Mouse (Mus musculus) thymus, postnatal 36 days (tissue): ENCODE data around the gene Pfkm.

Source experiments
- DNase-seq, 2 experiments: peaks; one replicate each; pipeline ENCODE4 v3.0.0; 2022; ENCODE audit warnings: mixed read lengths in 2 of 2

Gene Pfkm

DNA sequence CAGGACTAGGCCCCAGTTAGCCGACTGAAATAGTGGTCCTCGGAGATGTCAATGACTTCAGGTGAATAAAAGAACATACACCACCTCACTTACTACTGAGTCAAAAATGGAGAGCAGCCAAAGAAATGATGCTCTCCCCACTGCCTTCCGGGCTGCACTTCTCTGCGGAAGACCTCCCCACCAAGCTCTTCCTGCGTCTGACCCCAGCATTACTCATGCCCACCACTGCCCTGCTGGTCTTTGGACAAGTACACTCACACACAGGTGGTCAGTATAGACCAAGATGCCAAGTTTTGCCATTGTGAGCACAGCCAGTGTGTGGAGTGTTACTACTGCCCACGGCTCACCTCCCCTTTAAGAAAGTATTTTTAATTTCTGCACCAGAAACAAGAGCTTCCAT, 10.0 kb downstream of the Pfkm start:
- no peak for DNase-seq

DNA sequence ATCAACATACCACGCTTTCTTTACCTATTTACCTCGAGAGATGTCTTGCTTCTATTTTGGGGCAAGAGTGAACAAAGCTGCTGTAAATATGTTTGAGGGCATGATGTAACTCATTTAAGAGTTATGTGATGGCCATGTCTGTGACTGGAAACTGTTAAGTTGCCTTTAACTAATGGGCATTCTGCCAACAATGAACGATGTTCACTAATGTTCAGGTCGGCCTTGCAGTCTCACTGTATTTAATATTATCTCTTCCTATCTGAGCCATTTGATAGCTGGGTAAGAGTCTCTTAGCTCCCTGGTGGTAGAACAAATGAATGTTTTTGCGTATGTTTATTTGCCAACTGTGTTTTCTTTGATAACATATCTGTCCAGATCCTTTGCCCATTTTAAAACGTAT, 14.1 kb downstream of the Pfkm start:
- no peak for DNase-seq

DNA sequence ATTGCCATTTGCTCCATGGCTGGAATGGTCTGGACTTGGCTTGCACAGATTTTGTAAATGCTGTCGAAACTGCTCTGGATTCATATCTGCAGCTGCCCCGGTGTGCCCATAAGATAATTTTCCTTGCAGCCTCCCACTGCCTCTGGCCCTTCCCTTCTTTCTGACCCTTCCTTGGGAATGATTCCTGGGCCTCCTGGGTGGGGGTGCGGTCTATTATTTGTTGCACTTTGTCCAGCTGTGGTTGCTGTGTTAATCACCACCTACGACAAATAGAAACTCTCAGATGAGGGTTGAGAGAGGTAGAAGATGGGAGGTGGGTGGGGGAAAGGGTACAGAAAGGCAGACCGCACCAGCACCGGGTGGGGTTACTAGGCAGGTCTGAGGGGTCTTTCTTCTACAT, 14.8 kb downstream of the Pfkm start:
- no peak for DNase-seq

DNA sequence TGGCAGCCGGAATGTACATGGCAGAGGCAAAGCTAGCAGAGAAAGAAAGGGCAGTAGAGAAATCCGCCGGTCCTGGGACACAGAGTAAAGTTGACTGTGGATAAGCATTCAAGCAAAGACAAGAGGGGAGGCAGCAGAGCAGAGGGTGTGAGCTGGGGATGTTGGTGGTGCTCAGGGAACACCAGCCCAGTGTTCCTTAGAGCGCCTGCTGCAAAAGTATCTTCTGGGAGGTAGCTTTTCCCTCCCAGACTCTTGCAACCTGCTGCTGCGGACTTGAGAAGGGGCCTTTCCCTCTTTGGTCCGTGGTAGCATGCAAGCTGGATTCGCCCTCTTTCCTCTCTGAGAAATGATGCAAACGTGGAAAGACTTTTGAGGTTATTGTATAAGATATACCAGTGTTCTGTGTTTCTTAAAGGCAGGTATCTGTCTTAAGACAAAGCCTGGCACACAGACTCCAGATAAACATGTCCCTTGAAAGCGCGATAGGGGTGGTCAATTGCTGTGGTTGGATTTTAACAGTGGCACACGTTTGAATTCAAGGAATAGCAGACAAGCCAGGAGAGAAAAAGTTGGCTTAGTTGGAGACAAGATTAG, 15.4 kb downstream of the Pfkm start:
- no peak for DNase-seq

DNA sequence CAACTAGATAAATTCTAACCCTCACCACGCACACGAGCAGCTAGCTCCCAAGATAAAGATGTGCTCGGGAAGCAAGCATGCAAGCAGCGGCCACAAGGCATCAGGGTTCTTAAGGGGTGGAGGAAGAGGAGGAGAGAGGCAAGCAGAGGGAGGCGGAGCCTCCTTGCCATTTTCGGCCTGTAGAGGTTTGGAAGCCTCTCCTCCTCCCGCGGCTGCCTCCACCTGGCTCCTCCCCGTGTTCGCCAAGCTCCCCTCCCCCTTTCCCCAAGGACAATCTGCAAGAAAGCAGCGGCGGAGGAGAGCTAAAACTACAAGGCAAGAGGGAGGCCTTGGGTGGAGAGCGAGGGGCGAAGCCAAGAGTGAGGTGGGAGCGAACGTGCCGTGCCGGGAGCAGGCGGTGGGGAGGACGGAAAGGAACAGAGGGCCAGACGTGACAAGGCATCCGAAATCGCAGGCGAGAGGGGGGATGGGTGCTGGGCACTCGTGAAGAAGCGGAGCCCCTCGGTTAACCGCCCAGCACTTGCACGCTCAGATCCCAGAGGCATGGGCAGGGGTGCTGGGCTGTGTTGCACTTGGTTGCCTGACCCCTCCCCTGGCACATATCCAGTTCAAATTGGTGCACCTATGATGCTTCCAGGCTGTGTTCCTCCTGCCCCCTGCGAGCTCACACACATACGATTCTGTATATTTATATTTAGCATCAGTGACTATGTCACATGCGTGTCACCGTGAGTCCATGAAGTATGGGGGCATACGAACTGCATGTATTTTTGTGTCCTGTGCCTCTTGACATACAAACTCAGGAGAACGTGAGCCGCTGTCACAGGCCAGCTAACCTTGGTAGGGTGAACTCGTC, 16.1 kb downstream of the Pfkm start:
- peak; percentile 77 to 84 for DNase-seq

DNA sequence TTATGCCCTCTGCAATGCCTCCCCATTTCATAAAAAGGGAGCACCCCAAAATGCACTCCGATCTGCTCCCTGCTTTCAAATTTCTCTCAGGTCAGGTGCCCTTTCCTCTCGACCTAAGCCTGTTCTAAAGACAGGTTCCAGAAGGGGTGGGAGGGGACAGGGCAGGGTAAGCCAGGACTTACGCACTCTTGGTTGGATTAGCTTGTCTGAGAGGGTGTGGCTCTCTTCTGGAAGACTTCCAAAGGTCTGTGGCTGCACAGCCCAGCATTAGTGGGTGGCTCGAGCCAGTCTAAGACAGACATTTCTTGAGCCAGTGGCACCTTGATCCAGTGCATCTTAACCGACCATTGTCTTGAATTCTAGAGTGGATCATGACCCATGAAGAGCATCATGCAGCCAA, 19.4 kb downstream of the Pfkm start:
- no peak for DNase-seq

DNA sequence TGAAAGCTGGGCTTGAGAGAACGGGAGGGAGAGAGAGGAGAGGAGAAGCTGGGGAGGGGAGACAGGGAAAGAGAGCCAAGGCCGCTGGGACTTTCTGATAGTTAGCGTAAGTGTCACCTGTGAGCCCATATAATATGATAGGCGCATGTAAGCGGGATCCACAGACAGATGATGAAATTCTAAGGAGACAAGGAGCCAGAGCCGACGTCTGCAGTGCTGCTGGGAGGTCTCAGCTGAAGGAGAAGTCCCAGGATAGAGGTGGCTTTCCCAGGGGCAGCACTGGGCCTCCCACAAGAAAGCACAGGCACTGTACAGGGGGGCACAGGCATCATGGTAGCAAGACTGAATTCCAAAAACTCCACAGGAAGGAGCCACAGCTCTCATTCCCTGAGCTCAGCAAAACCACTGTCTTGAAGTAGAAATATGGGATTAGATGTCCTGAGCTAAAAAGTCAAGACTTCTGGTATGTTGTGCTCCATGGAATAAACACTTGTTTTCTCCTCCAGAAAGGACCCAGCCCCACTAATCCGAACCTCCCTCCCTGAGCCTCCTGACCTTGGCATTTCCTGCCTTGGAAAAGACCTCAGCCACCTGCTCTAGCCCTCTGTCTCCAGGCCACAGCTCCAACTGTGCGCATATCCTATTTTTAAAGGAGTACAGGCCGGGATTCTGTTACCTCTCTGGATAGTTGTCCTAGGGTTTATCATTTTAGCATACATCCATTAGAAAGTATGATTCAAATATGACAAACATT, 21.9 kb downstream of the Pfkm start:
- no peak for DNase-seq

DNA sequence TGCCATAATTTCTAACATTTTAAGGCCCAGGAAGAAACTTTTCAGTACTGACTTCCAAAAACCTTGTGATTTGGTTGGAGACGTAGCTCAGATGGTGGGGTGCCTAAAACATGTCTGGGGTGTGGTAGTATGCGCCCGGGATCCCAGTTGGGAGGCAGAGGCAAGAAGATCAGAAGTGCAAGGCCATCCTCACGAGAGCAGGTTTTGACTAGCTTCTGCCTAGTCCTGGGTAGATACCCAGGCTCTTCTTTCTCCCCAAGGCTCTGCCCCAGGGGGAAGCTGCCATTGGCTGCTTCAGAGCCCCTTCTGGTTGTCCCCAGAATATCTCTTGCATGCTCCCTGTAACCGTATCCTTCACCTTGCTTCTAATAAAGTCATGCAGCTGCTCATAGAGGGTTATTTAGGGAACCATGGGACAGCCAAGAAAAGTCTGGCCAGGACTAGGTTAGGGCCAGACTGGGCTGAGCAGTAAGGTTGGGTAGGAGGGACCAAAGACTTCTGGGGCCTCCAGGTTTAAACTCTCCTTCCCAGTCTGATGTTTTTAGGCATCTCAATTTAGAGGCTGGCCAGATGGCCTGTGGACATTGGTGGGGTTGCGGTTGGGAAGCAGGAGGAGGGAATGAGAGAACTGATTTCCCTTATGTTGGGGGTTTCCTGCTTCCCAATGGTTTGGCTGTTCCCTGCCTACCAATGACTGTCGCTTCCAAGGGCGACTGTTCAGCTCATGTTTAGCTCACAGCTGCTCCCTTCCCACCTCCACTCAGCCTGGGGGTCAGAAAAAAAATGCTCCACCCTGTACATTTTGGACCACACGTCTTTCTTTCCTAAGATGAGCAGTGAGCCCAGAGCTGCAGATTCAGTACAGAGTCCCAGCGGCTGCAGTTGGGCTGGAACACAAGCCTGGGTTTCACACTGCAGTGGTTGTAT, 22.7 kb downstream of the Pfkm start:
- DNase-seq = no peak

DNA sequence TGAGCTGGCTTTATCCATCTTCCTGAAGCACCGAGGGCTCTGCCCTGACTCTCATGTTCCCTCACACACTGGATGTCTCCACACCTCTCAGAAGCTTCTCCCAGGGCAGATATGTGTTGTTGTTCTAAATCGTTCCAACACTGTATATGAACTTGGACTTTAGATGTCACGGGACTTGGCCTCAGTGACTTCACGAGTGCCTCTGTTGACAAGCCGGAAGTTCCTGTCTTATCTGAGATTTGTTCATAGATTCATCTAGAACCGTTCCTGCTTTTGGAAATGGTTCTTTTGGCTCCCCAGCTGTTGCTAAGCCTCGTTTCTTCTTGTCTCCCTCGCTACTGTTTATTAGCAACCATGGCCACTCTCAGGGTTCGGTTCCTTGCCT, 23.4 kb downstream of the Pfkm start:
- DNase-seq = no peak

DNA sequence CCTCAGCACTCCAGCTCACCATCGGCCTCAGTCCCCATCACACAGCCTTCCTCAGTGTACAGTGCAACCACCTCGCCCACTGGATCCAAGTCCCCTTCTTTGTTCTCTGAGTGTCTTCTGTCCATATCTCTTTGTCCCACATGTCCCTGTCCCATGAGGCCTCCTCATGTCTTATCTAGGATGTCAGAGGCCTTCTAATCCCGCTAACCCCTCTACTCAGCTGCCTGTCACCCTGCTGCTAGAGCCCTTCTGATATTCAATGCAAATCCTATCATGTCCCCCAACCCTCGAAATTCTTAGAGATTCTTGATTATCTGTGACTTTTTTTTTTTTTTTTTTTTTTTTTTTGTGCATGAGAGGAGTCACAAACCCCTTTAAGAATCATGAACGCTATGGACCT, 23.9 kb downstream of the Pfkm start:
- no peak for DNase-seq

DNA sequence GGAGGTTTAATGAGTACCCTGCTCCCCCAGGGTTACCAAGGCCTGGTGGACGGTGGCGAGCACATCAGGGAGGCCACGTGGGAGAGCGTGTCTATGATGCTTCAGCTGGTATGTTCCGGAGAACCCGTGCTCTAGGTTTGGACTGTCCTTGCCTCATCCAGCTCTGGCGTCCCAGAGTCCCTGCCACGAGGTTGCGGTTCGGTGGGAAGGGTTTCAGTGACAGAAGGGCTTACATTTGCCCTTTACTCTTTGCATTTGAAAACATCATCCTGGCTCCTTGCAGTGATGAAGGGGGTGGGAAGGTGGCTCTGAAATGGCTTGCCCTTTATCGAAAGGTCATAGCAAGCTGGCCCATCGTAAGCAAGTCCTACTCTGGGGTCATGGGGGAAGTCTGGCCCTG, 27.0 kb downstream of the Pfkm start:
- DNase-seq = no peak

DNA sequence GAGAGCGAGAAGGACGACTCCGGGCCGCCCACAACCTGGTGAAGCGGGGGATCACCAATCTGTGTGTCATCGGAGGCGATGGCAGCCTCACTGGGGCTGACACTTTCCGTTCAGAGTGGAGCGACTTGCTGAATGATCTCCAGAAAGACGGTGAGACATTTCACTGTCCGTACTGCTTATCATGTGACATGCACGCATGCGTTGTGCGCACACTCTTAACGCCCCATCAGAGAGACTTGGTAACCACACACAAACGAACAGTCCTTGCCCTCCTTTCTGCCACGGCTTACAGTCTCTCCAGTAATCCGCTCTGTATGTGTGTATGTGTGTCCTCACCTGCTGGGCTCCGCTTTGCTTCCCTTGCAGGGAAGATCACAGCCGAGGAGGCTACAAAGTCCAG, 28.4 kb downstream of the Pfkm start:
- DNase-seq = no peak

DNA sequence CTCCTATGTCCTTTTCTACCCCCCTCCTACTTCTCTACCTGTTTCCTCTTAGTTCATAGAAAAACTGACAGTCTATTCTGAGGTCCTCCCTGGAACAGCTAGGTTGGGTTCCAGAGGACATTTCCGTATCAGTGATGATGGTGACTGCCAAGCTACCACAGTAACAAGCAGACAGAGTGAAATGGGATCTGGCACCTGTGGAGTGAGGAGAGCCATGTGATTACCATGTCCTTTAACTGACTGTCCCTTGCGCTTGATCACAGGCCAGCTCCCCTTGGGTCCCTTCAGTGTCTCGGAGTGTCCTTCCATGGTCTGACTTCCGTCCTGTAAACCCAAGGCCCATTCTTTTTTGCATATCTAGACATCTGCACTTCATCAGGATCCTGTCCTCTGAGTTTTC, 38.6 kb downstream of the Pfkm start:
- DNase-seq = no peak

DNA sequence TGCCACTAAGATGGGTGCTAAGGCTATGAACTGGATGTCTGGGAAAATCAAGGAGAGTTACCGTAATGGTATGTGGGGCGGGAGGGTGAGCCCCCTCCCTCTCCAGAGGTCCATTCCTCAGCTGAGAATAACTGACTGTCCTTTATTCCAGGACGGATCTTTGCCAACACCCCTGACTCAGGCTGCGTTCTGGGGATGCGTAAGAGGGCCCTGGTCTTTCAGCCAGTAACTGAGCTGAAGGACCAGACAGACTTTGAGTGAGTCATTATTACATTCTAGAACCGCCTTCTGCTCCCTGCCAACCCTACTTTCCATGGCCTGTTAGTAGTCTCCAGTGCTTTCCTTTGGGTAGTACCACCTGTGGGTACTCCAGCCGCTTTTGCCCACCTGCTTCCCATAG, 39.1 kb downstream of the Pfkm start:
- no peak for DNase-seq

DNA sequence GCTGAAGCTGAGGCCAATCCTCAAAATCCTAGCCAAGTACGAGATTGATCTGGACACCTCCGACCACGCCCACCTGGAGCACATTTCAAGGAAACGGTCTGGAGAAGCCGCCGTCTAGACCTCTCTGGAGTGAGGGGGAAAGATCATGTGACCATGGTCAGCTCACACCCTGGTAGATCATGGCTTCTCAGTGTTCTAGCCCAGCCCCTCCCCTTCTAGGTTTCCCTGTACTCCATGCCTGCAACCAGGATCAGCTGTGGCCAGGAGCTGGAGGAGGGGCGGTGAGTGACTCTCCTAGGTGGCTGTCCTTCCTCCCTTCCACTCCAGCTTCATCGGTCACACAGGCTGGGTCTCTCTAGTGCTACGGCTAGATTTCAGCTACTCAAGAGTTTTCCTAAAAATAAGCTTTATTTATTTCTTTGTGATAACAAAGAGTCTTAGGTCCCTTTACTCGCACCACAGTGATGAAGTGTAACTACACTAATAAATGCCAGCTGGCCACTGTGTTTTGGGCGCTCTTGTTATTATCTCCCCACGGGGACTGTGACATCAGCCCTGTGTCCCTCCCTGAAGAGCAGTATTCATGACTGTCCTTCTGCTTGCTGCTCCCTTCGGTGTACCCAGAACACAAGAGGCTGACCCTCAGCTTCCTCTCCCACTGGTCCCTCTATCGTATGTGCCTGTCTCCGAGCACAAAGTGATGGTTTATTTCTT, 39.7 kb downstream of the Pfkm start:
- DNase-seq = no peak

DNA sequence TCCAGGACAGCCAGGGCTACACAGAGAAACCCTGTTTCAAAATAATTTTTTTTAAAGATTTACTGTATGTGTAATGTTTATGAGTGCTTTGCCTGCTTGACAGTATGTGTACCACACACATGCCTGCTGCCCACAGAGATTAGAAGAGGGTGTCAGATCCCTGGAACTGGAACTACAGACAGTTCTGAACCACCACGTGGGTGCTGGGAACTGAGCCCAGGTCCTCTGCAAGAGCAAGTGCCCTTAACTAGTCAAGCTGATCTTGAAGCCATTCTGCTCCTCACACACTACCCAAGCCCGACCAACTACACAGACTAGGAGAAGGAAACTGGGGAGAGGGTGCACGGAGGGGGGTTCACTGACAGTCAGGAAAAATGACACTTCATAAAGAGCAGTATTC, 41.1 kb downstream of the Pfkm start:
- no peak for DNase-seq

DNA sequence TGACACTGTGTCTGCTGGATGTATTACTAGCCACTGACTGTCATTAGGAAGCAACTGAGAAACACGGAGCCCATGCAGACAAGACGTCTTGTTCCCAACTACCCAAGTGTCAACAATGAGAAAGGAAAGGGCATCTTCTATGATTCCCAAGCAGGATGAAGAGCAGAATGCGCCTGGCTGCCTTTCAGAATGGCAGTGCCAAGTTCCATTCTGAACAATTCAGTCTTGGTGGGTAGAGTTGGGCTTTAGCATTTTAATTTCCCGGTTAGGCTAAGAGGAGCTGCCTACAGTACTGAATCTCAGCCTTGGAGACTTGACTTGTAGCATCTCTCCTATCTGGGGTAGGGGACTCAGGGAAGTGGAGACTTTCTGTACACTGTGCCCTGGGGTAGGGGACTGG, 41.6 kb downstream of the Pfkm start:
- DNase-seq = no peak

DNA sequence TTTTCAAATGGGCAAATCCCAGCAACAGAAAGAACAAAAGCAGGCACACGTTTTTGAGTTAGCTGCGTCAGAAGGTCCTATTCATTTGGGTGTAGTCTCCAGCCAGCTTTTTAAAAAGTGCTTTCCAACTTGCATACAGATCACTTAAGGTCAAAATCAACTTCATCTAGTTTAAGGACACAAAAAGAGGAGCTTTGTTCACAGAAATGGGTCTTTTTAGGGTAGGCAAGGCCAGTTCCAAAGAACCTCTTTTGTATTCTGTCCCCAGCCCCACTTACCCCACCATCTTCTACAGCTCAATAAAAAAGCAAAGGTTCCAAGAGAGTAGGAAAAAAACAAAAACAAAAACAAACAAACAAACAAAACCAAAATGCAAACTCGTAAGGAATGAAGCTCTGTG, 42.3 kb downstream of the Pfkm start:
- no peak for DNase-seq

DNA sequence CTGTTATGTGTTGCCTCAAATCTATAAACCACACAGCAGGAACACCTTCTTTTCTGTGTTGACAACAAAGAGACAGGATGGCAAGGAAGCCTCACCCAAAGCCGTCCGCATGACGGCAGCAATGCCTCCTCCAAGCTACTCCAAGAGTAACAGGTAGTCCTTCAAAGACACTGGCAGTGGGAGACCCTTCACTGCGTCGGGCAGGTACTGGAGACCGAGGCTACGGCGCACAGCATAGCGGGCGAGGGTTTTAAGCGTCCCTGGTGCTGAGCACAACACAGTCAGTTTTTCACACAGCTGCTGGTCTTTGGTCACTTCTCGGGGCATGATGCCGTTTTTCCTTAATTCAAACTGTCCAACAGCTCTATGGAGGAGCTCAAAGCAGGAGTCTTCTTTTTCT, 43.3 kb downstream of the Pfkm start:
- no peak for DNase-seq

DNA sequence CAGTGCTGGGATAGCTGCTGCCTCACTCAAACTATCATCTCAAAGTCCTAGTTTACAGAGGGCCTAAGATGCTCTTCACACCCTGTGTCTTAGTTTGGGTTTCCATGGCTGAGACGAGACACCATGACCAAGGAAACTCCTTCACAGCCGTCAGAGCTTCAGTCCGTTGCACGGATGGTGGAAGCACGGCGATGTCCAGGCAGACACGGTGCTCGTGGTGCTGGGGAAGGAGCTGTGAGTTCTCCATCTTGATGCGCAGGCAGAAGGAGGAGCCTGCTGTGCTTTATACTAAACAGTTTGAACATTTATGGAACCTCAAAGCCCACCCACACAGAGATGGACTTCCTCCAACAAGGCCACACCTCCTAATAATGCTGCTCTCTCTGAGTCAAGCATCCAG, 44.5 kb downstream of the Pfkm start:
- no peak for DNase-seq

DNA sequence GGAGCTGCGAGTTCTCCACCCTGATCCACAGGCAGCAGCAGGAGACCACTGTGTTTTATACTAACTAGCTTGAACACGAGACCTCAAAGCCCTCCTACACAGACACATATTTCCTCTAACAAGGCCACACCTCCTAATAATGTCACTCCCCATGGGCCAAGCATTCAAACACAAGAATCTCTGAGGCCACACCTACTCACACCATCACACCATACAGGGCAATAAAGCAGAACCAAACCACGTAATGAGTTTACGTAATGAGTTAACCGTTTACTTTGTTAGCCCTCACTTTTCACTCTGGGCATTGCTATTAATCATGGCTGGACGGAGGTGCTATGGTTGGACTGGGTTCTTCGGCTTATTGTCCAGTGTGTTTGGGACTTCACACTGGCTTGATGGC, 47.4 kb downstream of the Pfkm start:
- DNase-seq = no peak

DNA sequence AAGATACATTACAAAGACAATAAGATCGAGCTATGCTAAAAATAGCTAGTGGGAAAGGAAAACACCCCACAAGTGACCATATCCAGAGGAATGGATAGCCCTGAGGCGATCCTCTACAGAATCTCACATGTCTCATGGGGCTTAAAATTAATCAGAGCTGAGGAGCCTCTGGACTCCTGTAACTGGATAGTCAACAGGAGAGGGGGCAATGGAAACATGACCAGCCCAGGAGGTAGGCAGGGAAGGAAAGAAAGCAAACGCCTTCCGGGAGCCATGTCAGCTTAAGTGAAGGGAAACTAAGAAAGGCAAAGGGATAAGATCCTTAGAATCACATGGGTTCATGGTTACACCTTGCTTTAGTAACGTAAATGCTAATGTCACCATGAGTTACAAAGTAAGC, 48.4 kb downstream of the Pfkm start:
- no peak for DNase-seq
